Mouse (Mus musculus): Measurements from ENCODE around the gene Lipm.

DNA sequence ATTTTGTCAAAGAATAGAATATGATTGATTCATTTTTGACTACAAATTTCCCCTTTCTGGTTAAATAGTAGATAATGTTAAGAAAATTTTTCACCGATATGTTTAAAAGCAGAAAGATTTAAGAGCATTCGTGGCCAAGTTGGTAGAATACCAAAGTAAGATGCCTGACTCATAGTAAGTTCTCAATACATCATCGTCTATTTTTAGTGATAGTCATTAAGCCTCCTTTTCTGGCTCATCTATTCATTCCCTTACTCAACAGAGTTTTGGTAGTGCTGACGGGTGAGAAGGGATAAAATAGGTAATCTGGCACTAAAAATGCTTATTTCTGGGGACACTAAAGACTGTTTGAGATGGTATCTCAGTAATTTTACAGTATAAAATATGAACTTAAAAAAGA lies 36.7 kb upstream of the Lipm start:
- TF ChIP-seq POLR2A (IDR thresholded peaks at IDR 0.05; ENCODE audit: borderline replicate concordance, extremely low read depth, insufficient read depth, insufficient read length, poor library complexity, severe bottlenecking): no peak
- no peak for TF ChIP-seq CTCF (IDR thresholded peaks at IDR 0.05; ENCODE audit: borderline replicate concordance, extremely low read depth, insufficient read depth, insufficient read length)
